Mouse (Mus musculus): ENCODE results near the gene Klra9. TPM values are rescaled to one million over a fixed set of nuclear protein-coding genes. Genes with fewer than 3 reads are reported as not detected.

Klra9 gene
- not detected for polyA plus RNA-seq (2014; fragmentation: Illumina TruSeq; extraction: RNeasy Lipid Tissue Mini Kit (QIAGEN cat#74804); ENCODE audit: low read depth, low replicate concordance)

GRCm38 (mm10) chr6:130193012-130193411 lies at the start of gene Klra9:
Gene Klra9 (minus strand): TSS chr6:130193112.

GRCm38 (mm10) chr6:130233222-130233621 lies 40.3 kb upstream of the Klra9 start, which contains the start of gene Klra7:
Gene Klra7 (minus strand): TSS chr6:130233322.

DNA sequence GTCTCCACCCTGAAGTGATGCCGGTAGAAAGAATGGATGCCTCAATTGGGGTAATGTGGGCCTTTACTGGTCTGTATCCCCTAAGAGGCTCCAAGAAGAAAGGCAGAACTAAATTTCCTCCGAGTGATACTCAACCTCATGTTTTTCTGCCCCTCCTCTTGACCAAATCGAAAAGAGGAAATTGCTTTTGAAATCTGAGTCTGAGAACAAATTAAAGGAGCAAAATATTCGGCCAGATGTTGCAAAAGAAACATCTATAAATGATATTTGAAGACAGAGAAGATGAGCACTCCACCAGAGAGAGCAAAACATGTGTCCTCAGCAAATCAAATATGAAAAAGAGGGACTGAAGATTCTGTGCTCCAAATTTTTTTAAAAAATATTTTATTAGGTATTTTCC lies 63.1 kb downstream of the Klra9 start, which contains the start of gene Klra8:
Gene Klra8 (minus strand): TSS at position 101 of the 400 bp plus-strand sequence.

Other genes starting within 250 kb of the Klra9 start
- gene Klra6, start 166.2 kb downstream of the Klra9 start, polyA plus RNA-seq (2014; fragmentation: Illumina TruSeq; extraction: RNeasy Lipid Tissue Mini Kit (QIAGEN cat#74804); ENCODE audit: low read depth, low replicate concordance), result not detected
- gene Klra4, start 125.8 kb downstream of the Klra9 start, polyA plus RNA-seq (2014; fragmentation: Illumina TruSeq; extraction: RNeasy Lipid Tissue Mini Kit (QIAGEN cat#74804); ENCODE audit: low read depth, low replicate concordance), result not detected
- not detected for gene Klra8, start 63.2 kb downstream of the Klra9 start, polyA plus RNA-seq (2014; fragmentation: Illumina TruSeq; extraction: RNeasy Lipid Tissue Mini Kit (QIAGEN cat#74804); ENCODE audit: low read depth, low replicate concordance)
- gene Klra7, start 40.2 kb upstream of the Klra9 start, polyA plus RNA-seq (2014; fragmentation: Illumina TruSeq; extraction: RNeasy Lipid Tissue Mini Kit (QIAGEN cat#74804); ENCODE audit: low read depth, low replicate concordance), result not detected
- not detected for gene Klra10, start 88.8 kb upstream of the Klra9 start, polyA plus RNA-seq (2014; fragmentation: Illumina TruSeq; extraction: RNeasy Lipid Tissue Mini Kit (QIAGEN cat#74804); ENCODE audit: low read depth, low replicate concordance)
- gene Klra3, start 144.5 kb upstream of the Klra9 start, polyA plus RNA-seq (2014; fragmentation: Illumina TruSeq; extraction: RNeasy Lipid Tissue Mini Kit (QIAGEN cat#74804); ENCODE audit: low read depth, low replicate concordance), result not detected
- gene Klra1, start 193.8 kb upstream of the Klra9 start, polyA plus RNA-seq (2014; fragmentation: Illumina TruSeq; extraction: RNeasy Lipid Tissue Mini Kit (QIAGEN cat#74804); ENCODE audit: low read depth, low replicate concordance), result not detected

Data from liver, adult 10 weeks (tissue).